Mouse (Mus musculus) kidney, adult 2 months (tissue): ENCODE data around the gene Prss56.

Source experiments
- CTCF ChIP-seq: fragments of 200-500 bp; conservative IDR thresholded peaks from 2 replicates; pipeline ENCODE4 v1.5.1; 2011; ENCODE audit warnings: low read depth, mild to moderate bottlenecking, control low read depth, low read length, moderate library complexity, mixed read lengths; ENCODE audit not compliant: insufficient read depth, insufficient read length
- POLR2A ChIP-seq: fragments of 200-500 bp; IDR thresholded peaks from one replicate; pipeline ENCODE4 v1.6.1; 2011; ENCODE audit warnings: low read depth, low read length, control low read depth

DNA sequence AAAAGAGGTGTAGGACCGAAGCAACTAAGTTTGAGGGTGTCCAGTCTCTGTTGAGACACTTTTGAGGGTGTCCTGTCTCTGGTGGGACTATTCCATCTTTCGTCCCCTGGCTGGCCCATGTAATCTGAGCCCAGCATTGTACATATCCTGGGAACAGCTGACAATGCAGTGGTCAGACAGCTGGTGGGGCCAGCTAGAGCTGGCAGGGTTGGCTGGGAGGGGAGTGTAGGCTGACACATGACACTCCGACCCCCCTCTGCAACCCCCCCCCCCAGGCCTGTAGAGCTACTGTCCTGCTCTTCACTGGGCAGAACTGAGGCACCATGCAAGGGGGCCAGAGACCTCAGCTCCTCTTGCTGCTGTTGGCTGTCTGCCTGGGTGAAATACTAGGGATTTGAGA is 22.4 kb downstream of the Prss56 start:
- no peak for TF ChIP-seq CTCF
- TF ChIP-seq POLR2A = no peak
